Mouse (Mus musculus): ENCODE data around the gene Angptl1.

Angptl1 gene

GRCm38 (mm10) chr1:156870616-156871015, 32.3 kb downstream of the Angptl1 start:
- DNase-seq (ENCODE audit: extremely low spot score, low spot score): no peak

DNA sequence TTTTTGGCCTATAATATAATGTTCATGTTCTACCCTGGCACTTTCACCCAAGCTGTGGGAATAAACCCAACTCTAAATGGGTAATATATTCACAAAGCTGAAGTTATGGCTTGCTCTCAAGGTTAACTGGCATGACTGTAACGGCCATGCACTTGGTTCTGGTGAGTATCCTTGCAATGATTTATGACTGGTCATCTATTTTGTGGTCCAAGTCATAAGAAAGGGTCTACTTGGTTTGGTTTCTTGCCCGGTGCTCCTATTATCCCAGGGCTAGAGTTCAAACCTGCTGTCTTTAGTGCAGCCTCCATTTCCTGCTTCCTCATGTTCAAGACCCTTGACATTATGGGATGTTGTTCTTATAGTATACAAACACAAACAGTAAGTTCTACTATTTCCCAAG, 46.4 kb downstream of the Angptl1 start:
- DNase-seq (ENCODE audit: extremely low spot score, low spot score): no peak

GRCm38 (mm10) chr1:156885879-156886278, 47.5 kb downstream of the Angptl1 start:
- DNase-seq (ENCODE audit: extremely low spot score, low spot score): no peak

DNA sequence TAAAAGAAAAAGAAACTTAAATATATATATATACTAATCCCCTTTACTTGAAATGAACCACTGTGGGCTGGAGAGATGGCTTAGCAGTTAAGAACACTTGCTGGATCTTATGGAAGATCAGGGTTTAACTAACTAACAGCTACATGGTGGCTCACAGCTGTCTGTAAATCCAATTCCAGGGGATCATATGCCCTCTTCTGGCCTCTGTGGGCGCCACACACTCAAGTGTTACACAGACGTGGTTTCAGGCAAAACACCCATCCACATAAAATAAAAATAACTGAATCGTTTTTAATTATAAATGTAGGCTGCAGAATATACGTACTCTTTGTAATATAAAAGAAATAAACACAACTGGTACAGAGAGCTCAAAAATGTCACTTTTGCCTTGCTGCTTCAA, 50.5 kb downstream of the Angptl1 start:
- no peak for DNase-seq (ENCODE audit: extremely low spot score, low spot score)

GRCm38 (mm10) chr1:156891561-156891960, 53.2 kb downstream of the Angptl1 start:
- no peak for DNase-seq (ENCODE audit: extremely low spot score, low spot score)

GRCm38 (mm10) chr1:156901689-156902088, 63.3 kb downstream of the Angptl1 start:
- DNase-seq (ENCODE audit: extremely low spot score, low spot score): no peak

GRCm38 (mm10) chr1:156903899-156904298, 65.5 kb downstream of the Angptl1 start:
- DNase-seq (ENCODE audit: extremely low spot score, low spot score): no peak

DNA sequence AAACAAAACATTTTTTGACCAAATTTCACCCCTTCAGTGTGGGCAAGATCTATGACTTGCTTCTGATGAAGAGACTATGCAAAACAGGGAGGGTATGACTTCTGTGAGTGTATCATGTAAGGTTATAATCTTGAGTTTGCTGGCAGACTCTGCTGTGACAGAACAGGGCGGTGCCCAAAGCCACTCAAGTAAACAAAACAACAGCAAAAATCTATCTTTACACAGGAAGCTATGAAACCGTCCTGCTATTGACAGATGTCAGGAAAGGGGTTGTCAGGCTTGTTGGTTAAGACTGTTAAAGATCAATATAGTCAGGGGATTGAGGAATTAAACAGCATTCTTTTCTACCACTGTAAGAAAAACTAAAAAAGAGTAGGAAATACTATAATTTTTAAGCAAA, 67.3 kb downstream of the Angptl1 start:
- DNase-seq (ENCODE audit: extremely low spot score, low spot score): no peak

DNA sequence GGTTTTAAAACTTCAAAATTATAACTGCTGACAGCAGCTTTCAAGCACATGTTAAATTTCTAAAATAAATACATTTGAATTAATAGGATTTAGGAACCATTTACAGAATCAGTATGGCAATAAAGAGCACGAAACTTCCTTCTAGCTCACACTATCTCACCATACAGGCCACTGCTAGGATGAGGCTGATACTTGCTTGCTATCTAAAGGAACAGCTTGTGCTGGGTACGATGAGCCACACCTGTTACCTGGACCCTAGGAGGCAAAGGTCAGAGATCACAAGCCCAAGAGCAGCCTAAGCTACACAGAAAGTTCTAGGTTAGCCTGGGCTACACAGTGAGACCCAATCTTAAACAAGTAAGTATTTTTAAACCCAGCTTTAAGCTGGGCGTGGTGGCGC, 70.9 kb downstream of the Angptl1 start:
- DNase-seq (ENCODE audit: extremely low spot score, low spot score): no peak

GRCm38 (mm10) chr1:156909866-156910265, 71.5 kb downstream of the Angptl1 start:
- DNase-seq (ENCODE audit: extremely low spot score, low spot score): no peak

All from neural tube, embryonic 10.5 days (tissue).